Mouse (Mus musculus) CH12.LX (cell line): ENCODE data around the gene Rtf2.

Experiments
- BHLHE40 ChIP-seq: IDR thresholded peaks from 2 replicates; pipeline ENCODE4 v1.6.1; 2011; ENCODE audit warnings: mild to moderate bottlenecking, low read depth, low read length, improper control_type of control experiment
- CHD2 ChIP-seq: IDR thresholded peaks from 2 replicates; pipeline ENCODE4 v1.6.1; 2011; ENCODE audit warnings: low read length, improper control_type of control experiment
- CTCF ChIP-seq, 2 experiments: IDR thresholded peaks in 1 of 2; conservative IDR thresholded peaks in 1 of 2; 2 replicates each; pipeline ENCODE4 v1.5.1; 2011 to 2012; ENCODE audit warnings: low read depth in 2 of 2, low read length in 2 of 2, improper control_type of control experiment in 1 of 2, inconsistent platforms in 1 of 2, mild to moderate bottlenecking in 1 of 2, moderate library complexity in 1 of 2
- HCFC1 ChIP-seq: IDR thresholded peaks from 2 replicates; pipeline ENCODE4 v1.6.1; 2012; ENCODE audit warnings: low read depth, mild to moderate bottlenecking, inconsistent platforms, low read length, improper control_type of control experiment
- POLR2A ChIP-seq: IDR thresholded peaks from 2 replicates; pipeline ENCODE4 v1.6.1; 2011; ENCODE audit warnings: low read depth, mild to moderate bottlenecking, improper control_type of control experiment, low read length
- ZNF384 ChIP-seq: IDR thresholded peaks from 2 replicates; pipeline ENCODE4 v1.6.1; 2012; ENCODE audit warnings: low read depth, low read length, improper control_type of control experiment, inconsistent platforms

- TF ChIP-seq BHLHE40 (no peak), CHD2 (no peak), ZNF384 (no peak), POLR2A (no peak), HCFC1 (no peak), CTCF (conservative IDR thresholded peaks at IDR 0.05 in 1 of 2, IDR thresholded peaks at IDR 0.05 in 1 of 2; ENCODE audit: low read depth in 2 of 2, low read length in 2 of 2) (no peak)
Measured at GRCm38 (mm10) chr2:172394671-172395070, 45.7 kb upstream of the Rtf2 start.
